Mouse (Mus musculus) 3134 (cell line): Measurements from ENCODE around the gene Tanc1.

ENCODE experiments used
- DNase-seq: peaks from one replicate; pipeline ENCODE4 v3.0.0-alpha.2; 2011; ENCODE audit warnings: low spot score; ENCODE audit not compliant: insufficient read length; ENCODE audit errors: extremely low read depth

The Tanc1 gene

GRCm38 (mm10) chr2:59646740-59647390, 35.0 kb downstream of the Tanc1 start:
- no peak for DNase-seq

GRCm38 (mm10) chr2:59648444-59648843, 36.6 kb downstream of the Tanc1 start:
- no peak for DNase-seq

- no peak for DNase-seq
Measured at GRCm38 (mm10) chr2:59651801-59652200, 40.0 kb downstream of the Tanc1 start.

- DNase-seq: no peak
Measured at GRCm38 (mm10) chr2:59652702-59653101, 40.9 kb downstream of the Tanc1 start.

GRCm38 (mm10) chr2:59653306-59654165, 41.7 kb downstream of the Tanc1 start:
- DNase-seq: no peak

- DNase-seq: no peak
Measured at GRCm38 (mm10) chr2:59655471-59655870, 43.6 kb downstream of the Tanc1 start.

GRCm38 (mm10) chr2:59656680-59657079, 44.8 kb downstream of the Tanc1 start:
- no peak for DNase-seq

- DNase-seq: no peak
Measured at GRCm38 (mm10) chr2:59659686-59660085, 47.8 kb downstream of the Tanc1 start.

GRCm38 (mm10) chr2:59660891-59661805, 49.3 kb downstream of the Tanc1 start:
- no peak for DNase-seq

GRCm38 (mm10) chr2:59664803-59665567, 53.1 kb downstream of the Tanc1 start:
- DNase-seq: no peak

GRCm38 (mm10) chr2:59666533-59666932, 54.7 kb downstream of the Tanc1 start:
- DNase-seq: no peak

- peak; percentile 86 for DNase-seq
Measured at GRCm38 (mm10) chr2:59670087-59671060, 58.5 kb downstream of the Tanc1 start.

GRCm38 (mm10) chr2:59671671-59672070, 59.8 kb downstream of the Tanc1 start:
- no peak for DNase-seq

- DNase-seq: no peak
Measured at GRCm38 (mm10) chr2:59672086-59672485, 60.2 kb downstream of the Tanc1 start.

- no peak for DNase-seq
Measured at GRCm38 (mm10) chr2:59672686-59673085, 60.8 kb downstream of the Tanc1 start.

GRCm38 (mm10) chr2:59673351-59673750, 61.5 kb downstream of the Tanc1 start:
- no peak for DNase-seq

- no peak for DNase-seq
Measured at GRCm38 (mm10) chr2:59673877-59674276, 62.0 kb downstream of the Tanc1 start.

GRCm38 (mm10) chr2:59675270-59675995, 63.6 kb downstream of the Tanc1 start:
- no peak for DNase-seq
